Comparison of ENCODE assay signal across 27 mouse cellular contexts in the genomic region with DNA sequence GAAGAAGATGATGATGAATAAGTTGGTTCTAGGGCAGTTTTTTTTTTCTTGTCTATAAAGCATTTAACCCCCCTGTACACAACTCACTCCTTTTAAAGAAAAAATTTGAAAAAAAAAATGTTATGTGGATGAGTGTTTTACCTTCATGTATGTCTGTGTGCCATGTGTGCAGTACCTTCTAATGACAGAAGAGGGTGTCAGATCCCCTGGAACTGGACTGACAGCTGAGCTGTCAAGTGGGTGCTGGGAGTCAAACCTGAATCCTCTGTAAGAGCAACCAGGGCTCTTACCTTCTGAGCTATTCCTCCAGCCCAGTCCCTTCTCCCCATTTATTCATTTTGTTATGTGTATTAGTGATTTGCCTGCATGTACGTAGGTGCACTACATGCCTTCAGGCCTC. TPM values are rescaled to one million over a fixed set of nuclear protein-coding genes. Genes with fewer than 3 reads are reported as not detected.
DNase-seq lines count a peak whose midpoint lies in the region; ATAC-seq and TF ChIP-seq lines count a peak whose summit lies in the region.
"Had no signal": no experiment of that assay in that cellular context is flagged by ENCODE, and none has a peak within 500 bp of the region (broad histone marks: within the 10 kb centered on the region; RNA-seq: fewer than 3 reads in every experiment).

No protein-coding gene starts in this region.

- H3K4me2 ChIP-seq in liver, postnatal 0 days (ENCODE audit: low read depth, low read length), result no peak overlapping the region
- no peak overlapping the region for H3K4me2 ChIP-seq in midbrain, embryonic 11.5 days
- H3K4me2 ChIP-seq: heart, embryonic 12.5 days; hindbrain, embryonic 15.5 days had no signal

- H3K27ac ChIP-seq in liver, postnatal 0 days (ENCODE audit: low read depth), result no peak overlapping the region
- no peak overlapping the region for H3K27ac ChIP-seq in MEL (ENCODE audit: control insufficient read depth, low read depth, low read length)
- H3K27ac ChIP-seq in bone marrow macrophage, adult 2 months (ENCODE audit: insufficient read depth, low read depth, low read length), result 0 out of 2 replicates have a peak overlapping the region, but pooled peaks have one; percentile 5
- no peak overlapping the region for H3K27ac ChIP-seq in midbrain, embryonic 11.5 days (ENCODE audit: low read depth, low read length)
- H3K27ac ChIP-seq: embryonic facial prominence, embryonic 10.5 days; forebrain, embryonic 10.5 days; gastrocnemius, adult 2 months; hindbrain, embryonic 15.5 days had no signal

- TF ChIP-seq EP300 in liver, postnatal 0 days (IDR thresholded peaks at IDR 0.05; ENCODE audit: low read depth), result no peak
- no peak for TF ChIP-seq EP300 in MEL (IDR thresholded peaks at IDR 0.05; ENCODE audit: low read depth in 1 of 2, low read length in 2 of 2)

- ATAC-seq in liver, postnatal 0 days, result no peak
- no peak for ATAC-seq in midbrain, embryonic 11.5 days (ENCODE audit: low FRiP score)
- ATAC-seq: forebrain, embryonic 14.5 days; intestine, embryonic 16.5 days had no signal

- peak; percentile 73 for TF ChIP-seq RAD21 in MEL (IDR thresholded peaks at IDR 0.05; ENCODE audit: low read depth, low read length)

- peak; percentile 39 for TF ChIP-seq CTCF in liver, postnatal 0 days (IDR thresholded peaks at IDR 0.05; ENCODE audit: low read depth)
- peak; percentile 44 to 69 (median 53) for TF ChIP-seq CTCF in MEL (IDR thresholded peaks at IDR 0.05 in 2 of 3, conservative IDR thresholded peaks at IDR 0.05 in 1 of 3; ENCODE audit: control insufficient read depth in 1 of 3, insufficient read depth in 1 of 3, low read depth in 2 of 3, low read length in 3 of 3, poor library complexity in 1 of 3, severe bottlenecking in 1 of 3)
- TF ChIP-seq CTCF in bone marrow macrophage, adult 2 months (IDR thresholded peaks at IDR 0.05; ENCODE audit: low read depth, low read length), result no peak

- H3K4me1 ChIP-seq in liver, postnatal 0 days (ENCODE audit: insufficient read depth), result no peaks in the 10 kb centered on the region
- H3K4me1 ChIP-seq in MEL (ENCODE audit: control insufficient read depth in 1 of 2, insufficient read depth in 2 of 2, low read length in 2 of 2), result peaks cover 0 to 3% of the 10 kb centered on the region in 2 experiments; a peak in 1 of 4 replicates
- H3K4me1 ChIP-seq in bone marrow macrophage, adult 2 months (ENCODE audit: control insufficient read depth, insufficient read depth, low read length), result peaks cover 21% of the 10 kb centered on the region
- H3K4me1 ChIP-seq in midbrain, embryonic 11.5 days (ENCODE audit: control insufficient read depth, insufficient read depth, low read length), result no peaks in the 10 kb centered on the region
- H3K4me1 ChIP-seq: embryonic facial prominence, embryonic 10.5 days; forebrain, embryonic 10.5 days; heart, embryonic 12.5 days; hindbrain, embryonic 15.5 days had no signal

- WGBS in liver, postnatal 0 days (ENCODE audit: insufficient replicate concordance), result 92% methylated on average over 1 of the region's 1 CpGs
- 76% methylated on average over 1 of the region's 1 CpGs for WGBS in midbrain, embryonic 11.5 days

- no peak overlapping the region for H3K4me3 ChIP-seq in liver, postnatal 0 days (ENCODE audit: low read depth, low read length)
- no peak overlapping the region for H3K4me3 ChIP-seq in MEL (ENCODE audit: control insufficient read depth in 1 of 2, insufficient read depth in 1 of 2, low read depth in 2 of 2, low read length in 2 of 2)
- no peak overlapping the region for H3K4me3 ChIP-seq in bone marrow macrophage, adult 2 months (ENCODE audit: insufficient read depth, low read length)
- H3K4me3 ChIP-seq in midbrain, embryonic 11.5 days (ENCODE audit: low read depth, low read length), result no peak overlapping the region
- H3K4me3 ChIP-seq: embryonic facial prominence, embryonic 10.5 days; erythroblast, embryonic 14.5 days; forebrain, embryonic 10.5 days; gastrocnemius, adult 2 months; heart, embryonic 12.5 days; hindbrain, embryonic 15.5 days had no signal

- no peaks in the 10 kb centered on the region for H3K27me3 ChIP-seq in liver, postnatal 0 days (ENCODE audit: insufficient read depth, low read length)
- peaks cover 3 to 7% of the 10 kb centered on the region in 2 experiments for H3K27me3 ChIP-seq in MEL (ENCODE audit: control insufficient read depth in 1 of 2, insufficient read depth in 2 of 2, low read length in 2 of 2)
- H3K27me3 ChIP-seq in midbrain, embryonic 11.5 days (ENCODE audit: control insufficient read depth, insufficient read depth, low read length), result no peaks in the 10 kb centered on the region
- H3K27me3 ChIP-seq: heart, embryonic 12.5 days; hindbrain, embryonic 15.5 days had no signal

- no peak for TF ChIP-seq POLR2A in MEL (IDR thresholded peaks at IDR 0.05; ENCODE audit: control insufficient read depth in 1 of 2, insufficient read depth in 1 of 2, low read depth in 1 of 2, low read length in 2 of 2, poor library complexity in 1 of 2)
- no peak for TF ChIP-seq POLR2A in bone marrow macrophage, adult 2 months (IDR thresholded peaks at IDR 0.05; ENCODE audit: borderline replicate concordance, low read depth, low read length)

- DNase-seq in liver, postnatal 0 days, result no peak
- DNase-seq in liver, result no peak
- peak; percentile 65 for DNase-seq in MEL (ENCODE audit: low read depth, low spot score)
- DNase-seq in embryo, embryonic 10 days (ENCODE audit: low spot score), result no peak
- no peak for DNase-seq in B cell, adult 2 months
- DNase-seq in midbrain, embryonic 11.5 days (ENCODE audit: low spot score, missing footprints), result no peak
- DNase-seq: adrenal gland, adult 2 months; adrenal gland, postnatal 36 days; cerebellum, adult 18-20 months; cerebellum, adult 9-11 months; cerebellum, postnatal 36 days; gastrocnemius, adult 2 months; gastrocnemius, postnatal 25 days; heart, postnatal 36 days had no signal

- no peaks in the 10 kb centered on the region for H3K79me2 ChIP-seq in MEL (ENCODE audit: control insufficient read depth, insufficient read depth, low read length, poor library complexity)

- H3K36me3 ChIP-seq in liver, postnatal 0 days (replicated peaks; ENCODE audit: insufficient read depth, low read length), result no peaks in the 10 kb centered on the region
- no peaks in the 10 kb centered on the region; a peak in 1 of 4 replicates for H3K36me3 ChIP-seq in MEL (ENCODE audit: control insufficient read depth in 1 of 2, insufficient read depth in 2 of 2, low read length in 2 of 2)
- H3K36me3 ChIP-seq in midbrain, embryonic 11.5 days (ENCODE audit: control insufficient read depth, insufficient read depth, low read length), result no peaks in the 10 kb centered on the region
- H3K36me3 ChIP-seq: embryonic facial prominence, embryonic 10.5 days; forebrain, embryonic 10.5 days; heart, embryonic 12.5 days; hindbrain, embryonic 15.5 days had no signal

- H3K9me3 ChIP-seq in liver, postnatal 0 days (ENCODE audit: low read length), result no peaks in the 10 kb centered on the region
- no peaks in the 10 kb centered on the region for H3K9me3 ChIP-seq in MEL (replicated peaks; ENCODE audit: insufficient read depth, low read length)
- no peaks in the 10 kb centered on the region for H3K9me3 ChIP-seq in midbrain, embryonic 11.5 days (ENCODE audit: control insufficient read depth, low read length)
- H3K9me3 ChIP-seq: embryonic facial prominence, embryonic 10.5 days; forebrain, embryonic 10.5 days; hindbrain, embryonic 15.5 days had no signal

- H3K9ac ChIP-seq in liver, postnatal 0 days (replicated peaks), result no peak overlapping the region
- H3K9ac ChIP-seq in MEL (ENCODE audit: control insufficient read depth, low read depth, low read length, poor library complexity, severe bottlenecking), result no peak overlapping the region
- no peak overlapping the region for H3K9ac ChIP-seq in midbrain, embryonic 11.5 days (ENCODE audit: low read length)
- H3K9ac ChIP-seq: heart, embryonic 12.5 days; hindbrain, embryonic 15.5 days had no signal

TF ChIP-seq in MEL, 35 proteins besides CTCF, POLR2A, EP300 and RAD21 (continues in another document):
- TF ChIP-seq SMC3 (IDR thresholded peaks at IDR 0.05; ENCODE audit: low read depth, low read length) (peak; percentile 70), HCFC1 (IDR thresholded peaks at IDR 0.05; ENCODE audit: low read depth, low read length) (no peak), SIN3A (IDR thresholded peaks at IDR 0.05; ENCODE audit: low read length) (peak; percentile 42; the same call in 1 of the 2 replicates)

RNA-seq across cellular contexts. Expression of a gene that starts 4.4 kb away (rescaled TPM):
- polyA plus RNA-seq in liver, postnatal 0 days (2015; fragmentation: Nextera tagmentation; extraction: Ambion mirVana), result 89.4 and 92.8 TPM in 2 replicates
- not detected in 2 replicates for total RNA-seq in MEL (2012; rRNA removed)
- polyA plus RNA-seq in MEL (2012; ENCODE audit: insufficient read depth in 1 of 2, insufficient read length in 2 of 2, low read depth in 1 of 2, low replicate concordance in 2 of 2, missing spikeins in 1 of 2), result not detected
- 5,285 and 5,524 TPM in 2 replicates for polyA plus RNA-seq in bone marrow macrophage, adult 2 months (2012; ENCODE audit: insufficient read depth, insufficient read length, missing spikeins)
- 10.2 TPM in 2 replicates for polyA plus RNA-seq in midbrain, embryonic 11.5 days (2014; fragmentation: Nextera tagmentation; extraction: Ambion mirVana)

RNA-seq across cellular contexts. Expression of a gene that starts 28.5 kb away (rescaled TPM):
- polyA plus RNA-seq in liver, postnatal 0 days (2015; fragmentation: Nextera tagmentation; extraction: Ambion mirVana), result not detected in 2 replicates
- not detected in 2 replicates for total RNA-seq in MEL (2012; rRNA removed)
- not detected for polyA plus RNA-seq in MEL (2012; ENCODE audit: insufficient read depth in 1 of 2, insufficient read length in 2 of 2, low read depth in 1 of 2, low replicate concordance in 2 of 2, missing spikeins in 1 of 2)
- not detected in 2 replicates for polyA plus RNA-seq in bone marrow macrophage, adult 2 months (2012; ENCODE audit: insufficient read depth, insufficient read length, missing spikeins)
- polyA plus RNA-seq in midbrain, embryonic 11.5 days (2014; fragmentation: Nextera tagmentation; extraction: Ambion mirVana), result not detected in 2 replicates
- total RNA-seq: adrenal gland, adult 2 months; adrenal gland, postnatal 36 days; gastrocnemius, adult 2 months; gastrocnemius, postnatal 25 days; granulocyte monocyte progenitor cell, adult 5-6 weeks; heart, adult 8-10 months; heart, postnatal 36 days had no signal
- polyA plus RNA-seq: adrenal gland, adult 2 months; embryonic facial prominence, embryonic 10.5 days; embryonic facial prominence, embryonic 14.5 days; erythroblast, embryonic 14.5 days; forebrain, embryonic 10.5 days; forebrain, embryonic 14.5 days; heart, embryonic 12.5 days; heart, embryonic 16.5 days; hindbrain, embryonic 11.5 days; hindbrain, embryonic 15.5 days had no signal

RNA-seq across cellular contexts. Expression of a gene that starts 32.0 kb away (rescaled TPM):
- polyA plus RNA-seq in liver, postnatal 0 days (2015; fragmentation: Nextera tagmentation; extraction: Ambion mirVana), result 2.0 and 2.3 TPM in 2 replicates
- total RNA-seq in MEL (2012; rRNA removed), result 0.08 TPM in 1 of 2 replicates, not detected in the other
- under 1 TPM in 1 of 2 experiments, not detected in 1; 0.10 TPM for polyA plus RNA-seq in MEL (2012; ENCODE audit: insufficient read depth in 1 of 2, insufficient read length in 2 of 2, low read depth in 1 of 2, low replicate concordance in 2 of 2, missing spikeins in 1 of 2)
- polyA plus RNA-seq in bone marrow macrophage, adult 2 months (2012; ENCODE audit: insufficient read depth, insufficient read length, missing spikeins), result 10.9 and 12.6 TPM in 2 replicates
- 6.7 and 8.0 TPM in 2 replicates for polyA plus RNA-seq in midbrain, embryonic 11.5 days (2014; fragmentation: Nextera tagmentation; extraction: Ambion mirVana)
- total RNA-seq: granulocyte monocyte progenitor cell, adult 5-6 weeks had no signal
- polyA plus RNA-seq: erythroblast, embryonic 14.5 days had no signal

RNA-seq across cellular contexts. Expression of a gene that starts 57.7 kb away (rescaled TPM):
- polyA plus RNA-seq in liver, postnatal 0 days (2015; fragmentation: Nextera tagmentation; extraction: Ambion mirVana), result 11.1 and 11.3 TPM in 2 replicates
- total RNA-seq in MEL (2012; rRNA removed), result 41.0 and 43.8 TPM in 2 replicates
- 10 to 100 TPM in 1 of 2 experiments, not detected in 1; 45.1 TPM for polyA plus RNA-seq in MEL (2012; ENCODE audit: insufficient read depth in 1 of 2, insufficient read length in 2 of 2, low read depth in 1 of 2, low replicate concordance in 2 of 2, missing spikeins in 1 of 2)
- polyA plus RNA-seq in bone marrow macrophage, adult 2 months (2012; ENCODE audit: insufficient read depth, insufficient read length, missing spikeins), result 66.3 and 75.3 TPM in 2 replicates
- 41.8 and 45.1 TPM in 2 replicates for polyA plus RNA-seq in midbrain, embryonic 11.5 days (2014; fragmentation: Nextera tagmentation; extraction: Ambion mirVana)

Comparison
In these comparisons a context has a peak if more than half of its experiments do, and no peak if none do; other contexts are left out.
1. RNA of a gene that starts 4.4 kb away (polyA plus RNA-seq): 5,285 to 5,524 TPM in bone marrow macrophage, adult 2 months; 89.4 to 92.8 TPM in liver, postnatal 0 days, 10.2 TPM in midbrain, embryonic 11.5 days and not detected in MEL; every median in the first group is over 10 times any median in the second.